Mouse (Mus musculus) embryonic facial prominence, embryonic 12.5 days (tissue): ENCODE results near the gene Fis1. TPM values are rescaled to one million over a fixed set of nuclear protein-coding genes. Genes with fewer than 3 reads are reported as not detected.

Source experiments
- ATAC-seq: fragments of 200-750 bp; cut with Nextera tagmentation; 2 replicates; pipeline ENCODE4 v1.8.0; 2017; ENCODE audit not compliant: insufficient number of reproducible peaks, insufficient read depth, low FRiP score, low TSS enrichment
- H3K27ac ChIP-seq: fragments of 300-500 bp; sonication (generic); 2 replicates; pipeline ENCODE4 v1.5.1; 2016; ENCODE audit warnings: mild to moderate bottlenecking
- H3K27me3 ChIP-seq: fragments of 300-500 bp; sonication (generic); 2 replicates; pipeline ENCODE4 v1.6.1; 2016; ENCODE audit warnings: mild to moderate bottlenecking, moderate library complexity
- H3K36me3 ChIP-seq: fragments of 300-500 bp; sonication (generic); 2 replicates; pipeline ENCODE4 v1.6.1; 2016; ENCODE audit warnings: mild to moderate bottlenecking
- H3K4me1 ChIP-seq: fragments of 300-500 bp; sonication (generic); 2 replicates; pipeline ENCODE4 v1.6.1; 2016
- H3K4me2 ChIP-seq: fragments of 300-500 bp; sonication (generic); replicated peaks from 2 replicates; pipeline ENCODE4 v1.6.1; 2016; ENCODE audit warnings: mild to moderate bottlenecking, moderate library complexity
- H3K4me3 ChIP-seq: fragments of 300-500 bp; sonication (generic); 2 replicates; pipeline ENCODE4 v1.5.1; 2016; ENCODE audit warnings: mild to moderate bottlenecking
- H3K9ac ChIP-seq: fragments of 300-500 bp; sonication (generic); 2 replicates; pipeline ENCODE4 v1.6.1; 2016; ENCODE audit warnings: mild to moderate bottlenecking, moderate library complexity
- H3K9me3 ChIP-seq: fragments of 300-500 bp; sonication (generic); 2 replicates; pipeline ENCODE4 v1.6.1; 2016; ENCODE audit warnings: mild to moderate bottlenecking, moderate library complexity
- WGBS: fragments of 180-500 bp; shearing (Covaris S2); methylation state at CpG from one replicate; pipeline ENCODE4 v1.1.7; 2016; 5-methylcytosine and 5-hydroxymethylcytosine counted together
- polyA plus RNA-seq: library from polyadenylated mRNA; unstranded; fragments of >200 nt; fragmentation: Nextera tagmentation; extraction: Ambion mirVana; gene quantifications from 2 replicates; pipeline ENCODE4 v1.2.1, GENCODE M21; 2016

The Fis1 gene
- polyA plus RNA-seq, 1 experiment from 2014 or later: 286 TPM

DNA sequence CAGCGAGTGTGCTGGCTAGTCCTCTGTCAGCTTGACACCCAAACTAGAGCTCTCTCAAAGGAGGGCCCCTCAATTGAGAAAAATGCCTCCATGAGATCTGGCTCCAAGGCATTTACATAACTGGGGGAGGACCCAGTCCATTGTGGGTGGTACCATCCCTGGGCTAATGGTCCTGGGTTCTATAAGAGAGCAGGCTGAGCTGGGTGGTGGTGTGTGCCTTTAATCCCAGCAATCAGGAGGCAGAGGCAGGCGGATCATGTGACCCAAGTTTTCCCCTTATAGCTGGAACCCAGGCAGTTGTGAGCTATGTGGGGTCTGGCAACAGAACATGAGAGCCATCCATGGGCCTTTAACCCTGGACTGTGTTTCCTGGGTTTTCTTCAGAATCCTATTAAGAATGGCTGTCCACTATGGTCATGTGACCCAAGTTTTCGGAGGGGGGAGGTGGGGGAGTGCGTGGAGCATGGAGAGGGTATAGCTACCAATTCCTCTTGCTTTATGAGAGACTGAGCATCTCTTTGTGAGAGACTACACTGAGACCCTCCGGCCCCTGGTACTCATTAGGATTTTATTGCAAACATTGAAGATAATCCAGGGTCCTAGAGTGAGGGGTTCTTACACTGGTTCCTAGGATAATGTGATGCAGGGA is 8.4 kb downstream of the Fis1 start:
- WGBS: 23% methylated on average over 5 of the region's 5 CpGs
- H3K27ac ChIP-seq: peak overlapping the region; percentile 84
- peak; percentile 1; the same call in 1 of the 2 replicates for ATAC-seq

DNA sequence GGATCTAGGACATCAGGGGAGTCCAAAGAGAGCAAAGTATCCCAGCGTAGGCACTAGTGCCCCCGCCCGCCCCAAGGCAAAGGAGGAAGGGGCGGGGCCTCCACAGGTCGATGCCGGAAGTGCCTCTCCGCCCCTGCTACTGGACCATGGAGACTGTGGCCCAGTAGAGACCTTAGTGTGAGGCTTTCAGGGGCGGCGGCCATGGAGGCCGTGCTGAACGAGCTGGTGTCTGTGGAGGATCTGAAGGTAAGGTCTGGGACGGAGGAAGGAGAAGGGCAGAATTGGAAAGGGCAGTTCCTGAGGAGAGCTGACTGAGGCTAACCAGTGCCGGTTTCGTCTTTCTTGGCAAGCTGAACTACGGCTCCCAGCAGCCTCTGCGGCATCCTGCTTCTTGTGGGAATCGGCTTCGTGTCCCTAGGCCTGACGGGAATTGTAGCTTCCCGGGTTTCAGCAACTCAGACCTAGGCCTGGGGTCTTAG is 8.9 kb downstream of the Fis1 start:
- peak overlapping the region; percentile 70 for H3K4me3 ChIP-seq
- peak overlapping the region; percentile 84 for H3K27ac ChIP-seq
- peak overlapping the region; percentile 73 for H3K9ac ChIP-seq
- H3K27me3 ChIP-seq: no peaks in the 10 kb centered on the region
- H3K36me3 ChIP-seq: peaks cover 51% of the 10 kb centered on the region
- H3K9me3 ChIP-seq: no peaks in the 10 kb centered on the region
- WGBS: under 1% methylated on average over 20 of the region's 20 CpGs
- peak; percentile 86 for ATAC-seq
- H3K4me2 ChIP-seq: peak overlapping the region; percentile 82
- peaks cover 5% of the 10 kb centered on the region; the same call in 1 of the 2 replicates for H3K4me1 ChIP-seq

More for the DNA sequence above, 8.4 kb downstream of the Fis1 start:
- Histone ChIP-seq H3K4me1 (peaks cover 5% of the 10 kb centered on the region; the same call in 1 of the 2 replicates), H3K36me3 (peaks cover 45% of the 10 kb centered on the region), H3K9me3 (no peaks in the 10 kb centered on the region), H3K9ac (peak overlapping the region; percentile 73), H3K4me3 (peak overlapping the region; percentile 70), H3K27me3 (no peaks in the 10 kb centered on the region), H3K4me2 (peak overlapping the region; percentile 82)

DNA sequence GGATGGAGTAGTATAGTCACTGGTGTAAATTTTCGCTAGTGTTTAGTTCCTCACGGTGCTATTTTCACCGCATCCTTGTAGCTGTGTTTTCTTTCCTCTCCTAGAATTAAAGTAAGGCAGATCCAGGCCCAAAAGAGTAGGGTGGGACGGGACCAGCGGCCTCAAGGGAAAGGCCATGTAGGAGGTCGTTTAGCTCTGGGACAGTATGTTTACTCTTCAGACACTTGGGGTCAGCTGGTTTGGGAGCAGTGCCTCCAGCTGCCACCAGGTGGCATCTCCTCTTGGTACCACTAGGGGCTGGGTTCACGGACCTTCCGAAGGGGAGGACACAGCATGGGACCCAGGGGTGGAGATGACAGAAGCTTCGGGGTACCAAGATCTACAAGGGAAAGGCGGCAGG is 9.4 kb downstream of the Fis1 start:
- WGBS: 1% methylated on average over 10 of the region's 10 CpGs
- H3K9ac ChIP-seq: peak overlapping the region; percentile 73
- peak overlapping the region; percentile 70 for H3K4me3 ChIP-seq
- peaks cover 5% of the 10 kb centered on the region; the same call in 1 of the 2 replicates for H3K4me1 ChIP-seq
- H3K27me3 ChIP-seq: no peaks in the 10 kb centered on the region
- peak; percentile 12; the same call in 1 of the 2 replicates for ATAC-seq
- H3K36me3 ChIP-seq: peaks cover 53% of the 10 kb centered on the region
- peak overlapping the region; percentile 84 for H3K27ac ChIP-seq
- H3K4me2 ChIP-seq: peak overlapping the region; percentile 82
- no peaks in the 10 kb centered on the region for H3K9me3 ChIP-seq

DNA sequence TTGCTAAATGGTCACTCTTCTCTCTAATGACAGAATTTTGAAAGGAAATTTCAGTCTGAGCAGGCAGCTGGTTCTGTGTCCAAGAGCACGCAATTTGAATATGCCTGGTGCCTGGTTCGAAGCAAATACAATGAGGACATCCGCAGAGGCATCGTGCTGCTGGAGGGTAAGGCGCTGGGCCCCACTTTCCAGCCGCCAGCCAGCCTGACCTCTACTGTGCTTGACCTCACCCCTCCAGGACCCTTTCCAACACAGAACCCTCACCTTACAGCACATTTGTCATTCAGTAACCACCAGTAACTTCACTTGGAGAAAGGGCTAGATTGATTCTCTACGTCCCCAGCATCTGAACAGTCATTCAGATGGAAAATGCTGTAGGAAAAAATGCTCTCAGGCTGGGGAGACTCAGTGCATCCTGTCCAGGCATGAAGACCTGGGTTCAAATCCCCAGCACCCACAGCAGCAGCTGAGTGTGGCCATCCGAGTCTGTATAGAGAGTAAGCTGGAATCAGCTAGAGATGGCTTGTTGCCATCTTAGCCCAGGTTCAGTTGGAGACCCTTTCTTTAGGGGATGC is 10.0 kb downstream of the Fis1 start:
- no peak overlapping the region for H3K27ac ChIP-seq
- H3K9me3 ChIP-seq: no peaks in the 10 kb centered on the region
- peak overlapping the region; percentile 82 for H3K4me2 ChIP-seq
- ATAC-seq: no peak
- H3K27me3 ChIP-seq: no peaks in the 10 kb centered on the region
- WGBS: 76% methylated on average over 8 of the region's 8 CpGs
- H3K4me3 ChIP-seq: peak overlapping the region; percentile 70
- H3K36me3 ChIP-seq: peaks cover 50% of the 10 kb centered on the region
- H3K9ac ChIP-seq: peak overlapping the region; percentile 73
- H3K4me1 ChIP-seq: peaks cover 5% of the 10 kb centered on the region; the same call in 1 of the 2 replicates

DNA sequence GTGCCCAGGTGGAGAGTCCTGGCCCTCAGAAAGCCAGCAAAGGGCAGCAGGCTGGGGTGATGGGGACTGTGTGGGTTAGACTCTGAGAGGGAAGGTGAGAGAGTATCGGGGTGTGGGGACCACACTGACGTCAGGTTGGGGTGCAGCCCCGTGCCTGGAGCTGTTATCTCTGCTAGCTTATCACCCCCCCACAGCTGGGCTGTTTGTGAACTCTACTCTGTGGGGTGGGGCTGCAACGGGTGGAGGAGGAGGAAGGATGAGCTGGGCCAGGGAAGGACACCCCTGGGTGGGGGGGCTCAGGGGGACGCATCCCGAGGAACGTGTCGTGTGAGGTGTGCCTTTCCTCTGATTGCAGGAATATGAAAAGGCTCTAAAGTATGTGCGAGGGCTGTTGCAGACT is 12.1 kb downstream of the Fis1 start:
- Histone ChIP-seq H3K9me3 (no peaks in the 10 kb centered on the region), H3K27ac (no peak overlapping the region), H3K36me3 (peaks cover 50% of the 10 kb centered on the region), H3K4me3 (no peak overlapping the region), H3K4me2 (no peak overlapping the region), H3K4me1 (peaks cover 5% of the 10 kb centered on the region; the same call in 1 of the 2 replicates), H3K27me3 (no peaks in the 10 kb centered on the region), H3K9ac (no peak overlapping the region)
- no peak for ATAC-seq
- 89% methylated on average over 9 of the region's 9 CpGs for WGBS

DNA sequence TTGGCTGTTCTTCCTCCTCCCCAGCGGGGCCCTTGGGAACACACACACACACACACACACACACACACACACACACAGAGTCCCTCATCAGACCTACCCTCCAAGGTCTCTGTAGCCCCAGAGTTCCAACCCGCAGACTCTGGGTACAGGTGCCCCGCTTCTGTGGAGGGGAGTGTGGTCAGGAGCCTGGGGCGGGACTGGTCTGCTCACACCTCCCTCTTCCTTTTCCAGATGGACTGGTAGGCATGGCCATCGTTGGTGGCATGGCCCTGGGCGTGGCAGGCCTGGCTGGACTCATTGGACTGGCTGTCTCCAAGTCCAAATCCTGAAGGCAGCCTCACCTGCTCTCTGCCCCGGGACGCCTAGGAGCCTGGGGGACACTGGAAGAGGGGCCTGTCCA is 12.6 kb downstream of the Fis1 start:
- no peaks in the 10 kb centered on the region for H3K9me3 ChIP-seq
- H3K27ac ChIP-seq: 0 out of 2 replicates have a peak overlapping the region, but pooled peaks have one; percentile 41
- H3K4me2 ChIP-seq: no peak overlapping the region
- H3K4me1 ChIP-seq: peaks cover 5% of the 10 kb centered on the region; the same call in 1 of the 2 replicates
- H3K36me3 ChIP-seq: peaks cover 47% of the 10 kb centered on the region
- ATAC-seq: no peak
- WGBS: 90% methylated on average over 8 of the region's 8 CpGs
- H3K4me3 ChIP-seq: no peak overlapping the region
- H3K27me3 ChIP-seq: no peaks in the 10 kb centered on the region
- no peak overlapping the region for H3K9ac ChIP-seq

DNA sequence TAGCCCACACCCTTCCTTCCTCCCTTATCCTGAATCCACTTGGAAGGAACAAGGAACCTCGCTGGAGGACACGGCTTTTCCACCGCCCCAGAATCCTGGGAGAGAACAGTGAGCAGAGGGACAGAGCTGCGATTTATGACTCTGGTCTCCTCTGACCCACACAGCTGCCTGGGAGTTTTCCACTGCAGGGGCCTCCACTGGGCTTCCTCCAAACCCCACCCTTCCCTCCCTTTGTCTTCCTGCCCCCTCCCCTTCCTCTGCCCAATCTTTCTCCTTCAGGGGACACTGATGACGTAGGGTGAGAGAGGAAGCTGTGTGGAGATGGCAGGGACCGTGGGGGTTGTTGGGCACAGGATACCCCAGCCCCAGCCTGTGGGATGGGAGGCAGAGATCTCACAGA is 13.3 kb downstream of the Fis1 start, which contains the start of gene Cldn15:
Gene Cldn15 (plus strand): TSS at position 286 of the 400 bp plus-strand sequence.
- H3K4me1 ChIP-seq: peaks cover 5% of the 10 kb centered on the region; the same call in 1 of the 2 replicates
- peaks cover 45% of the 10 kb centered on the region for H3K36me3 ChIP-seq
- H3K9me3 ChIP-seq: no peaks in the 10 kb centered on the region
- no peaks in the 10 kb centered on the region for H3K27me3 ChIP-seq
- no peak for ATAC-seq
- 0 out of 2 replicates have a peak within 1 kb of the TSS, but pooled peaks have one; percentile 41 for H3K27ac ChIP-seq
- H3K4me2 ChIP-seq: no peak within 1 kb of the TSS
- no peak within 1 kb of the TSS for H3K4me3 ChIP-seq
- 82% methylated on average over 6 of the region's 6 CpGs for WGBS
- H3K9ac ChIP-seq: no peak within 1 kb of the TSS

DNA sequence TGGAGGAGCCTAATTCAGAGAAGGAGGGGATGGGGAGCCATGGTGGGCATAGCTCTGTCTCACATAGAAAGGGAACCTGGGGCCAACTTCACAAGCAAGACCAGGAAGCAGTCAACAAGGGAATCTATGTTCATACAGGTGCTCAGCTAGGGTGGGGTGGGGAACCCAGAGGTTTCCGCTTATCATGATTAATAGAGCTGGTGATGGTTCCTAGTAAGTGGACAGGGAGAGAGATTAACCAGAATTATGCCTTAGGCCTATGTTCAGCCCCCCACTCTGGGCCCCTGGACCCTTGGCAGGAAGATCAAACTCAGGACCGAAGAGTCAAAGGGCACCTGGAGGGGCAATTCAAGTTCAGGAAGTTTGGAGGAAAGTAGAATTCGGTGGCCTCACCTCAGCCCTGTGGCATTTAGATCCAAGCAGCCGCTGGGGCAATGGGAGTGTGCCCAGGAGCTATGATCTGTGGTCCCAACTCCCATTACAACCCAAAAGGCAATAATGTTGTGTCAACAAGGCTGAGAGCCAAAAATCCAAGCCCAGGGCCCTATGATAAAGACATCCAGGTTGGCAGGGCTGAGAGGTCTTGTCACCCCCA is 13.9 kb downstream of the Fis1 start:
- Histone ChIP-seq H3K9ac (no peak overlapping the region), H3K27ac (no peak overlapping the region), H3K4me2 (no peak overlapping the region), H3K4me1 (peaks cover 5% of the 10 kb centered on the region; the same call in 1 of the 2 replicates), H3K9me3 (no peaks in the 10 kb centered on the region), H3K27me3 (no peaks in the 10 kb centered on the region), H3K4me3 (no peak overlapping the region), H3K36me3 (peaks cover 45% of the 10 kb centered on the region)
- ATAC-seq: no peak
- WGBS: 90% methylated on average over 4 of the region's 4 CpGs

DNA sequence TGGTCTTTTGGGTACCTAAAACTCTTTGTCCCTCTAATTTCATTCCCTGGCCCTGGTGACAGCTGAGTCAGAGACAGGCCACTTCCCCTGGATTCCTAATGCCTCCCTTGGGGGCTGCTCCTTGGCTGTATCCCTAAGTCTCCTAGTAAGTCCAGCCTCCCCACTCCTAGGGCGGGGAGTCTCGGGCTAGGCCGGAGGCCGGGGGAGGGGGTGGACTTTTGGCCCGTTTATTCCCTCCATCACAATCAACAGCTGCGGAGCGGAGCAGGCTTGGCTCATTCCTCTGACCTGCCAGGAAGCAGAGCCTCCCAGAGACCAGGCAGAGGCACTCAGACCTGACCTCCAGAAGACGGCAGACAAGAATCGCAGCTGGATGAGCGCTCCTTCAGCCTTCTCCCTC is 14.5 kb downstream of the Fis1 start:
- Histone ChIP-seq H3K27me3 (no peaks in the 10 kb centered on the region), H3K4me1 (peaks cover 5% of the 10 kb centered on the region; the same call in 1 of the 2 replicates), H3K36me3 (peaks cover 45% of the 10 kb centered on the region), H3K9ac (no peak overlapping the region), H3K9me3 (no peaks in the 10 kb centered on the region), H3K27ac (no peak overlapping the region), H3K4me2 (no peak overlapping the region), H3K4me3 (no peak overlapping the region)
- ATAC-seq: no peak
- 74% methylated on average over 10 of the region's 10 CpGs for WGBS

DNA sequence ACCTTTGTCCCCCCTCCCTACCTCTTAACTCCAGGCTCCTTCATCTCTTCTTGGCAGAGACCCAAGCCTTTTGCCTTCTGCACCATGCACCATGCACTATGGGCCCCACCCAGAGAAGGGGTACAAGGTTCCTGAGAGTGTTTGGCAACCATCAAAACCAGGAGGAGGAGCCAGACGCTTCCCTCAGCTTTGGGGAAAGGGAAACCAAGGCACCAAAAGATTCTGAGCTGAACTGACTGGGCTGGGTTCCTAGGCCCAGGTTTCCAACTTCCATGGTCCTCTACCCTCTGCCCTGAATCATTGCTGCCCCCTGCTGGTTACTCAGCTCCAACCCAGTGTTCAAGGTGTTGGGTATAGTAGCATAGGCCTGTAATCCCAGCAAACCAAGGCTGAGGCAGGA is 17.6 kb downstream of the Fis1 start:
- Histone ChIP-seq H3K36me3 (peaks cover 18% of the 10 kb centered on the region), H3K4me3 (no peak overlapping the region), H3K27me3 (no peaks in the 10 kb centered on the region), H3K27ac (no peak overlapping the region), H3K9me3 (no peaks in the 10 kb centered on the region), H3K4me1 (no peaks in the 10 kb centered on the region), H3K9ac (no peak overlapping the region), H3K4me2 (no peak overlapping the region)
- 69% methylated on average over 1 of the region's 1 CpGs for WGBS
- ATAC-seq: no peak

DNA sequence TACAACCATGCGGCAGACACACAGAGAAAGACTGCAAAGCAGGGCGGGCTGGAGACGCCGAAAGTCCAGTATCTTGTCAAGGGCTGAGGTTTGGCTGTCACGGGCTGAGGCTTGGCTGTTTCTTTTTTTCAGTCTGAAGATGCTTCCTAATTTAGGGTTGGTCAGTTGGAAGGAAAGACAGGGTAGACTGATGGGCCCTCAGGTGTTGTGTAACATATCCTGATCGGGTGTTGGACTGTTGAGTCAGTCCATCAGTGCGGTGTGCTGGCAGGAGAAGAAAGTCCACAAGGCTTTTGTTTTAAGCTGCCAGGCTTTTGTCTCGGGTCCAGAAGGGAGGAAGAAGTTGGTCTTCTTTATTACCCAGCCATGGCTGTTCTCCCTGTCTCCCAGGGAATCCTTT is 20.6 kb downstream of the Fis1 start:
- no peak for ATAC-seq
- Histone ChIP-seq H3K4me3 (no peak overlapping the region), H3K27me3 (no peaks in the 10 kb centered on the region), H3K4me1 (no peaks in the 10 kb centered on the region), H3K9ac (no peak overlapping the region), H3K9me3 (no peaks in the 10 kb centered on the region), H3K4me2 (no peak overlapping the region), H3K27ac (no peak overlapping the region), H3K36me3 (0 out of 2 replicates have a peak, but pooled peaks cover 1% of the 10 kb centered on the region)
- 77% methylated on average over 8 of the region's 8 CpGs for WGBS
